Mouse (Mus musculus): ENCODE measurements around the gene Hsp90ab1. TPM values are rescaled to one million over a fixed set of nuclear protein-coding genes. Genes with fewer than 3 reads are reported as not detected.

The Hsp90ab1 gene
- polyA plus RNA-seq, 1 experiment: 3,708 TPM

DNA sequence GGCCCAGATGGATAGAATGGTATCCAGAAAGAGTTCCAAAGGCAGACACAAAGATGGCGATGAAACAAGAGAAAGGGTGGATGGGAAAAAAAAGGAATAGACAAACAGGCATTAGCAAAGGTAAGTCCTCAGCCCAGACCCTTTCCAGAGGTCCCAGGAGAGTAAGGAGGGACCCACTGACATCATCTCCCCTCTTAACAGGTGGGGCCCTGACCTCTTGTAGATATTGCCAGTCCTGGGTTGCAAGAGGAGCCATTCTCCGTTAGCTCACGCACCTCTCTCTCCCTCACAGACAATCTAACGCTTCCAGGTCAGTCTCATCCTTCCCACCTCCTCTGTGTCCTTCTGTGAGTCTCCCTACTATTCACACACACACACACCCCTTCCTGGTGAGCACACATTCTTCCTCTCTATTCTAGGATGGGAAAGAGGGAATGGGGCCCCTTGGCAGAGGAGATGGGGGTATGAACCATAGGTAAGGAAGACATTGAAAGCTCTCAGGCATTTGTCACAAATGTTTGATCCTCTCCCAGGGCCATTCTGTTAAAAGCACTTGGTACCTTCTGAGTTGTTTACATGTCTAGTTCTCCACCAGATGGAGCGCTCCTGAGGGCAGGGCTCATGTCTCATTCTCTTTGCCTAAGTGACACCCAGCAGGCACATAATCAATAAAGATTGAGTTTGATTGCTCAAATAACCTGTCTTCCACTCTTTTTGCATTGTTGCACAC, 25.4 kb downstream of the Hsp90ab1 start:
- no peaks in the 10 kb centered on the region for H3K36me3 ChIP-seq (ENCODE audit: control insufficient read depth, insufficient read depth, low read length, poor library complexity, severe bottlenecking)
- H3K4me1 ChIP-seq (ENCODE audit: control insufficient read depth, insufficient read depth, low read length): peaks cover 3% of the 10 kb centered on the region
- H3K4me3 ChIP-seq (ENCODE audit: low read depth, low read length): no peak overlapping the region
- no peaks in the 10 kb centered on the region for H3K27me3 ChIP-seq (ENCODE audit: control insufficient read depth, insufficient read depth, low read length, poor library complexity, severe bottlenecking)
- H3K9ac ChIP-seq (ENCODE audit: low read depth, poor library complexity, severe bottlenecking): no peak overlapping the region
- no peak overlapping the region for H3K27ac ChIP-seq (ENCODE audit: insufficient read depth, low read length)
- H3K9me3 ChIP-seq (replicated peaks; ENCODE audit: control insufficient read depth, insufficient read depth, low read length, poor library complexity, severe bottlenecking): no peaks in the 10 kb centered on the region
- TF ChIP-seq CTCF (IDR thresholded peaks at IDR 0.05; ENCODE audit: low read depth, low read length): no peak
- no peak for TF ChIP-seq EP300 (IDR thresholded peaks at IDR 0.05; ENCODE audit: insufficient read depth, low read depth, low read length)
- TF ChIP-seq POLR2A (IDR thresholded peaks at IDR 0.05; ENCODE audit: insufficient read depth, low read length): no peak

DNA sequence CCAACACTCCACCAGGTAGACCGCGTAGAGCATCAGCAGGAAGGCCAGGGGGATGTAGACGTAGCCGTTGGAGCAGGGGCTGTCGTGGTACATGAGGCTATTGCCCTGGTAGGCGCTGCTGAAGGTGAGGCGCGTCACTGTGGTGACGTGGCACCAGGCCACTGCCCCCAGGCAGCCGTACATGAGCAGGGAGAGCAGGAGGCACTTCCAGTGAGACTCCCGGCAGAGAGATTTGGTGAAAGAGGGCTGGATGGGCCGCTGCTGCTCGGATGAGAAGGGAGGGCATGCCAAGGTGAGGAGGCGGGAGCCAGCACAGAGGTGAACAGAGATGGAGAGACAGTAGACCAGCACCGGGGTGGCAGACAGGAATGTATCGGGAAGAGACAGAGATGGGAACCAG, 26.1 kb downstream of the Hsp90ab1 start:
- no peaks in the 10 kb centered on the region for H3K9me3 ChIP-seq (replicated peaks; ENCODE audit: control insufficient read depth, insufficient read depth, low read length, poor library complexity, severe bottlenecking)
- no peak overlapping the region for H3K4me3 ChIP-seq (ENCODE audit: low read depth, low read length)
- no peaks in the 10 kb centered on the region for H3K27me3 ChIP-seq (ENCODE audit: control insufficient read depth, insufficient read depth, low read length, poor library complexity, severe bottlenecking)
- TF ChIP-seq POLR2A (IDR thresholded peaks at IDR 0.05; ENCODE audit: insufficient read depth, low read length) (no peak), CTCF (IDR thresholded peaks at IDR 0.05; ENCODE audit: low read depth, low read length) (no peak), EP300 (IDR thresholded peaks at IDR 0.05; ENCODE audit: insufficient read depth, low read depth, low read length) (no peak)
- H3K36me3 ChIP-seq (ENCODE audit: control insufficient read depth, insufficient read depth, low read length, poor library complexity, severe bottlenecking): no peaks in the 10 kb centered on the region
- no peak overlapping the region for H3K27ac ChIP-seq (ENCODE audit: insufficient read depth, low read length)
- no peak overlapping the region for H3K9ac ChIP-seq (ENCODE audit: low read depth, poor library complexity, severe bottlenecking)
- peaks cover 3% of the 10 kb centered on the region for H3K4me1 ChIP-seq (ENCODE audit: control insufficient read depth, insufficient read depth, low read length)

DNA sequence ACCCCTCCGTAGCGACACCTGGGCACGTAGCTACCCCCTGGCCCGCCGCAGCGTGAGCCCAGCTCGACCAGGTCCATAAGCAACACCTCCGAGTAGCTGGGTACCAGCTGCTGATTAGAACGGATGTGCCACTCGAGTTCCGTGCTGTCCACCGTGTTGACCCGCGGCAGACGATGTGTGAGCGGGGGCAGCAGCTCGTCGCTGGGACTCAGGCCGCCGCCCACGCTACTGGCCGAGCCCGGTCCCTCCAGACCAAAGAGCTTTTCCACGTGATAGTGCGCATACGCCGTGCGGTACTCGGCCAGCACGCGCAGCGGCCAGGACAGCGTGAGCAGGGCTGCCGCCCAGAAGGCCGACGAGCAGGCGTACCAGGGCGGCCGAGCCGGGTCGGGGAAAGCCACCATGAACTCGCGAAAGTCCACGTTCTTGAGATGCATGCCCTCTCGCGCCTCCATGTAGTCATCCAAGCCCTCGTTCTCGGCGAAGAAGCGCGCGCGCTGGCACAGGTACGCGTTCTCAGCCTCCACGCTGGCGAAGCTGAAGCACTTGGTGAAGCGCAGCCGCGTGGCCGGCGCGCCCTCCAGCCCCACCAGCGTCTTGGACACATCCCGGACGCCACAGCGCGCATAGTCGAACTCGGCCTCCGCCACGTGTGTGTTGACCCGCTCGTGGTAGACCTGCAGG, 27.7 kb downstream of the Hsp90ab1 start:
- H3K4me1 ChIP-seq (ENCODE audit: control insufficient read depth, insufficient read depth, low read length): peaks cover 3% of the 10 kb centered on the region
- H3K9me3 ChIP-seq (replicated peaks; ENCODE audit: control insufficient read depth, insufficient read depth, low read length, poor library complexity, severe bottlenecking): no peaks in the 10 kb centered on the region
- H3K27ac ChIP-seq (ENCODE audit: insufficient read depth, low read length): no peak overlapping the region
- H3K36me3 ChIP-seq (ENCODE audit: control insufficient read depth, insufficient read depth, low read length, poor library complexity, severe bottlenecking): no peaks in the 10 kb centered on the region
- peak overlapping the region; percentile 36 for H3K4me3 ChIP-seq (ENCODE audit: low read depth, low read length)
- H3K9ac ChIP-seq (ENCODE audit: low read depth, poor library complexity, severe bottlenecking): peak overlapping the region; percentile 18
- TF ChIP-seq EP300 (IDR thresholded peaks at IDR 0.05; ENCODE audit: insufficient read depth, low read depth, low read length) (no peak), CTCF (IDR thresholded peaks at IDR 0.05; ENCODE audit: low read depth, low read length) (no peak), POLR2A (IDR thresholded peaks at IDR 0.05; ENCODE audit: insufficient read depth, low read length) (no peak)
- H3K27me3 ChIP-seq (ENCODE audit: control insufficient read depth, insufficient read depth, low read length, poor library complexity, severe bottlenecking): no peaks in the 10 kb centered on the region

DNA sequence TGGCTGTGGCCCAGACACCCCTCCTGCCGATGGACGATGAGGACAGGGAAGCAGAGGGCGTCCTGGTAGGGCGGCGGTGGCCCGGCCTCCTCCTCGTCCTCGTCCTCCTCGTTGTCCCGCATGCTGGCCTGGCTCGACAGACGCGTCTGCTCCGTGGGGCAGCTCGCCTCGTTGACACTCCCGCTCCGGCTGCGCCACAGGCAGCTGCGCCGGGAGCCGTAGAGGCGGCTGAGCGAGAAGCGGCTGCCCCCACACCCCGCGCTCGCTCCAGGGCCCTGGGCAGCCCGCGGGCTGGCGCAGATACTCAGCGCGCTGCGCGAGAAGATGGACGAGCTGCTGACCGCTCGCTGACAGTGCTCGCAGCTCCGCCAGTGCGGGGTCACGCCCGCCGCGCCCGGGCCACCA, 28.2 kb downstream of the Hsp90ab1 start:
- Histone ChIP-seq H3K9me3 (replicated peaks; ENCODE audit: control insufficient read depth, insufficient read depth, low read length, poor library complexity, severe bottlenecking) (no peaks in the 10 kb centered on the region), H3K27ac (ENCODE audit: insufficient read depth, low read length) (no peak overlapping the region), H3K27me3 (ENCODE audit: control insufficient read depth, insufficient read depth, low read length, poor library complexity, severe bottlenecking) (no peaks in the 10 kb centered on the region), H3K4me3 (ENCODE audit: low read depth, low read length) (peak overlapping the region; percentile 36), H3K9ac (ENCODE audit: low read depth, poor library complexity, severe bottlenecking) (peak overlapping the region; percentile 18), H3K36me3 (ENCODE audit: control insufficient read depth, insufficient read depth, low read length, poor library complexity, severe bottlenecking) (no peaks in the 10 kb centered on the region), H3K4me1 (ENCODE audit: control insufficient read depth, insufficient read depth, low read length) (peaks cover 3% of the 10 kb centered on the region)
- TF ChIP-seq CTCF (IDR thresholded peaks at IDR 0.05; ENCODE audit: low read depth, low read length) (no peak), POLR2A (IDR thresholded peaks at IDR 0.05; ENCODE audit: insufficient read depth, low read length) (no peak), EP300 (IDR thresholded peaks at IDR 0.05; ENCODE audit: insufficient read depth, low read depth, low read length) (no peak)

DNA sequence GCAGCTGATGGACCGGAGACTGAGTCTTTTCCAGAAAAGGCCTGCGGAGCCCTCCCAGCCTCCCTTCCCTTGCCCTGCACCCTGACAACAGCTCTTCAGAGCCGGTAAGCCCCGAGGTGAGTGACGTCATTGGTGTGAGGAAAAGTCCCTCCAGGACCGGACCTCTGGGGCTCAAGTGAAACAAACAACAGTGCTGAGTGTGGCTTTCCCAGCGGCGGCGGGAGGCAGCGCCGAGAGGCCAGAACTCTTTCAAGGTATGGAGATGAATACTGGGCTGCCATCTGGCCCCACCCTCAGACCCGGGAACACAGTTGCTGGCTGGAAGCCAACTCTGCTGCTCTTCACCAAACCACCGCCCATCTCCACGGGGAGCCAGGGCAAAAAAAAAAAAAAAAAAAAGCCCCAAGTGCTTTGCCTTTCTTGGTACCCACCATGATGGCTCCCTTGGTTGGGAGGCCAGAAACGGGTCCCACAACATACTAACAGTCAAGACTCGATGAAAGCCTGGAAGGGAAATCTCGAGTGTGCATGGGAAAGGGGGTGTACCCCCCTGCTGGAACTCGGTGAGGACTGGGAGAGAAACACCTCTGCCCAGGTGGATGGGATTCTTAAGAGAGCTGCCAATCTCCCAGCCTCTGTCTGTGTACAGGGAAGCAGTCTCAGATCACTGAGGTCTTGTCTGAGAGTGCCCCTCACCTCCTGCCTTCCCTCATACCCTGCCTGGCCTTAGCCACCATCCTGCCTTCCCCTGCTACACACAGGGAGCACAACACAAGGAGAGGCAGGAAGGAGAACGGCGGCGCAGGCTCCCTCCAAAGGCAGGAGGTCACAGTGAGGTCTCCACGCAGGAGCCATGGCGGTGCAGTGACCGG, 28.8 kb downstream of the Hsp90ab1 start:
- peaks cover 3% of the 10 kb centered on the region for H3K4me1 ChIP-seq (ENCODE audit: control insufficient read depth, insufficient read depth, low read length)
- TF ChIP-seq CTCF (IDR thresholded peaks at IDR 0.05; ENCODE audit: low read depth, low read length) (no peak), POLR2A (IDR thresholded peaks at IDR 0.05; ENCODE audit: insufficient read depth, low read length) (no peak), EP300 (IDR thresholded peaks at IDR 0.05; ENCODE audit: insufficient read depth, low read depth, low read length) (no peak)
- H3K27ac ChIP-seq (ENCODE audit: insufficient read depth, low read length): peak overlapping the region; percentile 14; the same call in 1 of the 2 replicates
- no peaks in the 10 kb centered on the region for H3K27me3 ChIP-seq (ENCODE audit: control insufficient read depth, insufficient read depth, low read length, poor library complexity, severe bottlenecking)
- H3K9me3 ChIP-seq (replicated peaks; ENCODE audit: control insufficient read depth, insufficient read depth, low read length, poor library complexity, severe bottlenecking): no peaks in the 10 kb centered on the region
- no peaks in the 10 kb centered on the region for H3K36me3 ChIP-seq (ENCODE audit: control insufficient read depth, insufficient read depth, low read length, poor library complexity, severe bottlenecking)
- H3K4me3 ChIP-seq (ENCODE audit: low read depth, low read length): peak overlapping the region; percentile 36
- H3K9ac ChIP-seq (ENCODE audit: low read depth, poor library complexity, severe bottlenecking): peak overlapping the region; percentile 18
